Mouse (Mus musculus): ENCODE results near the gene Galnt6. TPM values are rescaled to one million over a fixed set of nuclear protein-coding genes. Genes with fewer than 3 reads are reported as not detected.

Gene Galnt6
- total RNA-seq, 2 experiments from 2014 or later = 22.4 to 26.6 TPM

GRCm38 (mm10) chr15:100667871-100668545 is 61.2 kb downstream of the Galnt6 start:
- ATAC-seq (replicated peaks; ENCODE audit: low FRiP score, low TSS enrichment, poor library complexity, severe bottlenecking) = no peak

- no peak for ATAC-seq (replicated peaks; ENCODE audit: low FRiP score, low TSS enrichment, poor library complexity, severe bottlenecking)
These were observed 61.8 kb downstream of the Galnt6 start for GRCm38 (mm10) chr15:100667420-100667819.

GRCm38 (mm10) chr15:100666851-100667250 is 62.3 kb downstream of the Galnt6 start:
- peak; percentile 19; the same call in 1 of the 2 replicates for ATAC-seq (replicated peaks; ENCODE audit: low FRiP score, low TSS enrichment, poor library complexity, severe bottlenecking)

- peak; percentile 64 for ATAC-seq (replicated peaks; ENCODE audit: low FRiP score, low TSS enrichment, poor library complexity, severe bottlenecking)
These were observed 62.9 kb downstream of the Galnt6 start for GRCm38 (mm10) chr15:100666219-100666696.

- no peak for ATAC-seq (replicated peaks; ENCODE audit: low FRiP score, low TSS enrichment, poor library complexity, severe bottlenecking)
These were observed 63.6 kb downstream of the Galnt6 start for GRCm38 (mm10) chr15:100665411-100666218.

- no peak for ATAC-seq (replicated peaks; ENCODE audit: low FRiP score, low TSS enrichment, poor library complexity, severe bottlenecking)
These were observed 64.3 kb downstream of the Galnt6 start for GRCm38 (mm10) chr15:100664813-100665274.

GRCm38 (mm10) chr15:100660805-100661204 is 68.4 kb downstream of the Galnt6 start:
- no peak for ATAC-seq (replicated peaks; ENCODE audit: low FRiP score, low TSS enrichment, poor library complexity, severe bottlenecking)

GRCm38 (mm10) chr15:100660306-100660705 is 68.9 kb downstream of the Galnt6 start:
- ATAC-seq (replicated peaks; ENCODE audit: low FRiP score, low TSS enrichment, poor library complexity, severe bottlenecking) = no peak

GRCm38 (mm10) chr15:100655201-100655600 is 74.0 kb downstream of the Galnt6 start:
- no peak for ATAC-seq (replicated peaks; ENCODE audit: low FRiP score, low TSS enrichment, poor library complexity, severe bottlenecking)

GRCm38 (mm10) chr15:100654271-100654670 is 74.9 kb downstream of the Galnt6 start:
- no peak for ATAC-seq (replicated peaks; ENCODE audit: low FRiP score, low TSS enrichment, poor library complexity, severe bottlenecking)

- ATAC-seq (replicated peaks; ENCODE audit: low FRiP score, low TSS enrichment, poor library complexity, severe bottlenecking) = peak; percentile 53
These were observed 77.6 kb downstream of the Galnt6 start for GRCm38 (mm10) chr15:100651610-100652009.

GRCm38 (mm10) chr15:100650111-100650510 is 79.1 kb downstream of the Galnt6 start:
- ATAC-seq (replicated peaks; ENCODE audit: low FRiP score, low TSS enrichment, poor library complexity, severe bottlenecking) = no peak

- ATAC-seq (replicated peaks; ENCODE audit: low FRiP score, low TSS enrichment, poor library complexity, severe bottlenecking) = no peak
These were observed 83.0 kb downstream of the Galnt6 start for GRCm38 (mm10) chr15:100646161-100646560.

GRCm38 (mm10) chr15:100642451-100642850 is 86.7 kb downstream of the Galnt6 start:
- ATAC-seq (replicated peaks; ENCODE audit: low FRiP score, low TSS enrichment, poor library complexity, severe bottlenecking) = no peak

Other genes with a start within 250 kb of the Galnt6 start
- 1.7 and 1.9 TPM in 2 replicates for gene Csrnp2, start 233.9 kb downstream of the Galnt6 start, total RNA-seq (2014; fragmentation: Nextera tagmentation)
- gene Csrnp2, start 233.9 kb downstream of the Galnt6 start, total RNA-seq (2017) = 2.2 and 3.1 TPM in 2 replicates
- 14.0 and 21.7 TPM in 2 replicates for gene Tfcp2, start 177.4 kb downstream of the Galnt6 start, total RNA-seq (2014; fragmentation: Nextera tagmentation)
- gene Tfcp2, start 177.4 kb downstream of the Galnt6 start, total RNA-seq (2017) = 18.5 and 33.1 TPM in 2 replicates
- 0.96 and 1.2 TPM in 2 replicates for gene Pou6f1, start 129.4 kb downstream of the Galnt6 start, total RNA-seq (2014; fragmentation: Nextera tagmentation)
- not detected in 2 replicates for gene Pou6f1, start 129.4 kb downstream of the Galnt6 start, total RNA-seq (2017)
- 208 and 229 TPM in 2 replicates for gene Dazap2, start 114.0 kb downstream of the Galnt6 start, total RNA-seq (2014; fragmentation: Nextera tagmentation)
- 148 and 159 TPM in 2 replicates for gene Dazap2, start 114.0 kb downstream of the Galnt6 start, total RNA-seq (2017)
- 3.3 and 4.4 TPM in 2 replicates for gene Smagp, start 92.4 kb downstream of the Galnt6 start, total RNA-seq (2014; fragmentation: Nextera tagmentation)
- 4.8 TPM in 1 of 2 replicates, not detected in the other for gene Smagp, start 92.4 kb downstream of the Galnt6 start, total RNA-seq (2017)
- gene Bin2, start 59.8 kb downstream of the Galnt6 start, total RNA-seq (2014; fragmentation: Nextera tagmentation) = 33.2 and 37.0 TPM in 2 replicates
- gene Bin2, start 59.8 kb downstream of the Galnt6 start, total RNA-seq (2017) = 57.3 and 57.4 TPM in 2 replicates
- 124 and 168 TPM in 2 replicates for gene Cela1, start 41.5 kb downstream of the Galnt6 start, total RNA-seq (2014; fragmentation: Nextera tagmentation)
- gene Cela1, start 41.5 kb downstream of the Galnt6 start, total RNA-seq (2017) = 87.7 and 112 TPM in 2 replicates
- gene Slc4a8, start 32.4 kb upstream of the Galnt6 start, total RNA-seq (2014; fragmentation: Nextera tagmentation) = 0.26 and 3.1 TPM in 2 replicates
- 0.33 TPM in 1 of 2 replicates, not detected in the other for gene Slc4a8, start 32.4 kb upstream of the Galnt6 start, total RNA-seq (2017)
- not detected in 2 replicates for gene Scn8a, start 140.5 kb upstream of the Galnt6 start, total RNA-seq (2014; fragmentation: Nextera tagmentation)
- not detected in 2 replicates for gene Scn8a, start 140.5 kb upstream of the Galnt6 start, total RNA-seq (2017)

Measured in megakaryocyte-erythroid progenitor cell, adult 5-6 weeks (primary cell).